Comparison of ENCODE assay signal across 21 mouse cellular contexts in genomic region chr2:147386949-147387348, GRCm38 (mm10). TPM values are rescaled to one million over a fixed set of nuclear protein-coding genes. Genes with fewer than 3 reads are reported as not detected.
DNase-seq lines count a peak whose midpoint lies in the region; ATAC-seq and TF ChIP-seq lines count a peak whose summit lies in the region.
"Had no signal": no experiment of that assay in that cellular context is flagged by ENCODE, and none has a peak within 500 bp of the region (broad histone marks: within the 10 kb centered on the region; RNA-seq: fewer than 3 reads in every experiment).

No protein-coding gene starts in this region.

- ATAC-seq in stomach, postnatal 0 days (ENCODE audit: low FRiP score, low TSS enrichment) = no peak
- no peak for ATAC-seq in monocyte, adult 5-6 weeks (replicated peaks; ENCODE audit: insufficient number of reproducible peaks, low FRiP score, low TSS enrichment, poor library complexity, severe bottlenecking)
- ATAC-seq: forebrain, embryonic 13.5 days; forebrain, postnatal 0 days had no signal

- no peak overlapping the region for H3K4me2 ChIP-seq in stomach, postnatal 0 days (replicated peaks; ENCODE audit: low read depth)
- H3K4me2 ChIP-seq: forebrain, embryonic 13.5 days; heart, embryonic 11.5 days; heart, embryonic 15.5 days; hindbrain, embryonic 14.5 days had no signal

- TF ChIP-seq POLR2A in ES-Bruce4 (IDR thresholded peaks at IDR 0.05; ENCODE audit: insufficient read depth, low read length) = no peak

- H3K27me3 ChIP-seq in E14TG2a.4 (ENCODE audit: insufficient read depth, low read length) (no peaks in the 10 kb centered on the region), ES-Bruce4 (ENCODE audit: control insufficient read depth, insufficient read depth, low read length, poor library complexity, severe bottlenecking) (no peaks in the 10 kb centered on the region)
- no peaks in the 10 kb centered on the region for H3K27me3 ChIP-seq in stomach, postnatal 0 days (ENCODE audit: control insufficient read depth, insufficient read depth, low read length)
- H3K27me3 ChIP-seq: forebrain, embryonic 13.5 days; heart, embryonic 15.5 days had no signal

- DNase-seq in layer of hippocampus, adult 2 months (ENCODE audit: low spot score in 2 of 2) = no peak
- no peak for DNase-seq in layer of hippocampus, postnatal 10 days (ENCODE audit: low spot score in 2 of 2)
- DNase-seq in stomach, postnatal 0 days (ENCODE audit: low spot score) = no peak
- DNase-seq: adrenal gland, adult 8-10 months; adrenal gland, postnatal 36 days; cerebellum, adult 2 months; cerebellum, postnatal 10 days; forebrain, postnatal 0 days; gastrocnemius, postnatal 25 days; heart, postnatal 14 days had no signal

- H3K36me3 ChIP-seq in E14TG2a.4 (ENCODE audit: insufficient read depth, low read length) (no peaks in the 10 kb centered on the region), ES-Bruce4 (ENCODE audit: control insufficient read depth, insufficient read depth, low read length, poor library complexity, severe bottlenecking) (no peaks in the 10 kb centered on the region)
- no peaks in the 10 kb centered on the region for H3K36me3 ChIP-seq in stomach, postnatal 0 days (ENCODE audit: control insufficient read depth, insufficient read depth, low read length)
- H3K36me3 ChIP-seq: embryonic facial prominence, embryonic 10.5 days; heart, embryonic 15.5 days; hindbrain, embryonic 10.5 days had no signal

- 37% methylated on average over 5 of the region's 5 CpGs for WGBS in stomach, postnatal 0 days

- no peak for TF ChIP-seq EP300 in ES-Bruce4 (IDR thresholded peaks at IDR 0.05; ENCODE audit: insufficient read depth, low read depth, low read length)
- no peak for TF ChIP-seq EP300 in stomach, postnatal 0 days (optimal IDR thresholded peaks at IDR 0.05)

- H3K9ac ChIP-seq in ES-Bruce4 (ENCODE audit: low read depth, poor library complexity, severe bottlenecking) = no peak overlapping the region
- H3K9ac ChIP-seq in stomach, postnatal 0 days (ENCODE audit: low read length) = no peak overlapping the region
- H3K9ac ChIP-seq: forebrain, embryonic 13.5 days; forebrain, postnatal 0 days; heart, embryonic 15.5 days; hindbrain, embryonic 14.5 days had no signal

- H3K4me1 ChIP-seq in E14TG2a.4 (replicated peaks; ENCODE audit: low read depth, low read length) (no peaks in the 10 kb centered on the region), ES-Bruce4 (ENCODE audit: control insufficient read depth, insufficient read depth, low read length) (no peaks in the 10 kb centered on the region)
- no peaks in the 10 kb centered on the region for H3K4me1 ChIP-seq in stomach, postnatal 0 days (replicated peaks; ENCODE audit: control insufficient read depth, insufficient read depth)
- H3K4me1 ChIP-seq: embryonic facial prominence, embryonic 10.5 days; forebrain, embryonic 13.5 days; heart, embryonic 15.5 days; hindbrain, embryonic 10.5 days had no signal

- no peaks in the 10 kb centered on the region for H3K9me3 ChIP-seq in E14TG2a.4 (ENCODE audit: low read length)
- H3K9me3 ChIP-seq in ES-Bruce4 (replicated peaks; ENCODE audit: control insufficient read depth, insufficient read depth, low read length, poor library complexity, severe bottlenecking) = no peaks in the 10 kb centered on the region
- H3K9me3 ChIP-seq in stomach, postnatal 0 days (ENCODE audit: control insufficient read depth, low read length) = no peaks in the 10 kb centered on the region
- H3K9me3 ChIP-seq: embryonic facial prominence, embryonic 10.5 days; forebrain, embryonic 13.5 days; heart, embryonic 15.5 days; hindbrain, embryonic 10.5 days had no signal

- no peak overlapping the region for H3K27ac ChIP-seq in layer of hippocampus, adult 2 months
- no peak overlapping the region for H3K27ac ChIP-seq in ES-Bruce4 (ENCODE audit: insufficient read depth, low read length)
- H3K27ac ChIP-seq in stomach, postnatal 0 days (replicated peaks) = no peak overlapping the region
- H3K27ac ChIP-seq: embryonic facial prominence, embryonic 10.5 days; forebrain, embryonic 13.5 days; heart, embryonic 15.5 days; hindbrain, embryonic 10.5 days; hindbrain, embryonic 14.5 days had no signal

- no peak overlapping the region for H3K4me3 ChIP-seq in layer of hippocampus, adult 2 months
- H3K4me3 ChIP-seq in E14TG2a.4 (replicated peaks; ENCODE audit: low read length) (no peak overlapping the region), ES-Bruce4 (ENCODE audit: low read depth, low read length) (no peak overlapping the region)
- no peak overlapping the region for H3K4me3 ChIP-seq in stomach, postnatal 0 days (ENCODE audit: low read depth, low read length)
- H3K4me3 ChIP-seq: embryonic facial prominence, embryonic 10.5 days; forebrain, embryonic 13.5 days; heart, embryonic 15.5 days; hindbrain, embryonic 10.5 days had no signal

- peak; percentile 27 for TF ChIP-seq CTCF in layer of hippocampus, adult 2 months (conservative IDR thresholded peaks at IDR 0.05)
- TF ChIP-seq CTCF in E14TG2a.4 (conservative IDR thresholded peaks at IDR 0.05; ENCODE audit: low read length) = peak; percentile 39
- peak; percentile 54 for TF ChIP-seq CTCF in ES-Bruce4 (IDR thresholded peaks at IDR 0.05; ENCODE audit: low read depth, low read length)
- TF ChIP-seq CTCF in stomach, postnatal 0 days (IDR thresholded peaks at IDR 0.05; ENCODE audit: low read depth) = peak; percentile 26; the same call in 1 of the 2 replicates

RNA-seq across cellular contexts. Expression of gene Pax1, which starts 25.2 kb away (rescaled TPM):
- total RNA-seq in layer of hippocampus, adult 2 months (2021) = under 1 TPM in 1 of 2 experiments, not detected in 1; 0.18 TPM
- total RNA-seq in layer of hippocampus, postnatal 10 days (2021) = not detected
- polyA plus RNA-seq in ES-Bruce4 (2011; ENCODE audit: insufficient read depth, insufficient read length, low read depth, missing spikeins) = not detected in 2 replicates
- polyA plus RNA-seq in stomach, postnatal 0 days (2015; fragmentation: Nextera tagmentation; extraction: Ambion mirVana) = not detected in 2 replicates
- not detected in 3 replicates for total RNA-seq in monocyte, adult 5-6 weeks (2017)
- total RNA-seq: adrenal gland, adult 8-10 months; adrenal gland, postnatal 36 days; gastrocnemius, adult 18-20 months; gastrocnemius, postnatal 25 days; granulocyte monocyte progenitor cell, adult 5-6 weeks had no signal
- polyA plus RNA-seq: forebrain, embryonic 13.5 days; forebrain, postnatal 0 days; hindbrain, embryonic 14.5 days had no signal
